ENCODE assay signal across 14 mouse cellular contexts in the genomic region with DNA sequence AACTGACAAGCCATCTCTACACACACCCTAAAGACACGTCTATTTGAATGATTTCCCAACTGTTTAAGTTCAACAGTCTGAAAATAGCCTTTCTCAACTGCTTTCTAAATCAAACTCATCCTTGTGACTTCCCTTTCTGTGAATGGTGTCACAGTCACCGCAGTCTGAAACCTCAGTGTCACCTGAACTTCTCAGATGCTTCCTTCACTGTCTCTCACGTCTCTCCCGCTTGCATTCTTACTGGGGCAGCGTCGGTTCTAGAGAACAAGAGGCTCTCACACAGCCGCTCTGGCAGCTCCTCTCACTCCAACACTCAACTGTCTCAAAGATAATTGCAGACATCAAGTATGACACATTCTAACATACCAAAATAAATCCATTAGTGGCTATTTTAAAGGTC. TPM values are rescaled to one million over a fixed set of nuclear protein-coding genes. Genes with fewer than 3 reads are reported as not detected.
DNase-seq lines count a peak whose midpoint lies in the region; ATAC-seq and TF ChIP-seq lines count a peak whose summit lies in the region.
"Had no signal": no experiment of that assay in that cellular context is flagged by ENCODE, and none has a peak within 500 bp of the region (broad histone marks: within the 10 kb centered on the region; RNA-seq: fewer than 3 reads in every experiment).

No protein-coding gene starts in this region.

- peaks cover 23% of the 10 kb centered on the region for H3K36me3 ChIP-seq in heart, embryonic 15.5 days
- no peaks in the 10 kb centered on the region for H3K36me3 ChIP-seq in lung, postnatal 0 days (ENCODE audit: insufficient read depth, low read length)

- ATAC-seq in heart, embryonic 15.5 days (replicated peaks; ENCODE audit: insufficient number of reproducible peaks, insufficient read depth, low FRiP score, low read depth): no peak
- no peak for ATAC-seq in lung, postnatal 0 days
- peak; percentile 95 for ATAC-seq in granulocyte monocyte progenitor cell, adult 5-6 weeks (replicated peaks; ENCODE audit: poor library complexity, severe bottlenecking)
- peak; percentile 46; the same call in 1 of the 2 replicates for ATAC-seq in neutrophil, adult 5-6 weeks (ENCODE audit: extremely low read depth, insufficient number of reproducible peaks, low FRiP score, poor library complexity, severe bottlenecking)

- no peak overlapping the region for H3K9ac ChIP-seq in heart, embryonic 15.5 days
- H3K9ac ChIP-seq in lung, postnatal 0 days (replicated peaks; ENCODE audit: low read depth): no peak overlapping the region
- H3K9ac ChIP-seq: embryonic facial prominence, embryonic 13.5 days had no signal

- H3K27ac ChIP-seq in heart, embryonic 15.5 days: peak overlapping the region; percentile 75
- no peak overlapping the region for H3K27ac ChIP-seq in lung, postnatal 0 days (ENCODE audit: low read length)
- H3K27ac ChIP-seq: embryonic facial prominence, embryonic 13.5 days; kidney, postnatal 0 days had no signal

- no peak overlapping the region for H3K4me3 ChIP-seq in heart, embryonic 15.5 days
- H3K4me3 ChIP-seq in lung, postnatal 0 days (ENCODE audit: low read depth, low read length): no peak overlapping the region
- H3K4me3 ChIP-seq: embryonic facial prominence, embryonic 13.5 days; megakaryocyte, embryonic 14.5 days had no signal

- no peaks in the 10 kb centered on the region for H3K9me3 ChIP-seq in heart, embryonic 15.5 days (replicated peaks)
- no peaks in the 10 kb centered on the region for H3K9me3 ChIP-seq in lung, postnatal 0 days (ENCODE audit: low read length)
- H3K9me3 ChIP-seq: embryonic facial prominence, embryonic 13.5 days; megakaryocyte, embryonic 14.5 days had no signal

- WGBS in heart, embryonic 15.5 days: 42% methylated on average over 7 of the region's 7 CpGs
- WGBS in lung, postnatal 0 days: 50% methylated on average over 7 of the region's 7 CpGs

- DNase-seq in heart, postnatal 36 days: no peak
- DNase-seq in lung, postnatal 0 days (ENCODE audit: low spot score): peak; percentile 53
- no peak for DNase-seq in lung, postnatal 10 days
- no peak for DNase-seq in spleen, adult 12 weeks (ENCODE audit: low spot score)
- DNase-seq in gastrocnemius, postnatal 36 days: no peak
- DNase-seq: adrenal gland, postnatal 25 days; cerebellum, adult 11 months; layer of hippocampus, postnatal 36 days had no signal

- peaks cover 27% of the 10 kb centered on the region for H3K4me1 ChIP-seq in heart, embryonic 15.5 days (replicated peaks)
- peaks cover 6% of the 10 kb centered on the region; the same call in 1 of the 2 replicates for H3K4me1 ChIP-seq in lung, postnatal 0 days (ENCODE audit: insufficient read depth, low read depth, low read length)
- H3K4me1 ChIP-seq: embryonic facial prominence, embryonic 13.5 days had no signal

- 0 out of 2 replicates have a peak overlapping the region, but pooled peaks have one; percentile 4 for H3K4me2 ChIP-seq in heart, embryonic 15.5 days
- no peak overlapping the region for H3K4me2 ChIP-seq in lung, postnatal 0 days (replicated peaks; ENCODE audit: low read depth, low read length)
- H3K4me2 ChIP-seq: embryonic facial prominence, embryonic 13.5 days had no signal

- TF ChIP-seq CTCF in lung, postnatal 0 days (IDR thresholded peaks at IDR 0.05): no peak

- intact Hi-C loops in heart, postnatal 36 days (cut with DNase I): no loop called here
- intact Hi-C loops in gastrocnemius, postnatal 36 days (cut with DNase I): no loop called here

- TF ChIP-seq EP300 in lung, postnatal 0 days (IDR thresholded peaks at IDR 0.05): no peak

- H3K27me3 ChIP-seq in heart, embryonic 15.5 days: no peaks in the 10 kb centered on the region
- H3K27me3 ChIP-seq in lung, postnatal 0 days (replicated peaks; ENCODE audit: insufficient read depth, low read length): no peaks in the 10 kb centered on the region
- H3K27me3 ChIP-seq: embryonic facial prominence, embryonic 13.5 days; megakaryocyte, embryonic 14.5 days had no signal

RNA-seq across cellular contexts. Expression of gene Blm, which starts 33.9 kb away (rescaled TPM):
- polyA plus RNA-seq in heart, embryonic 15.5 days (2015; fragmentation: Nextera tagmentation; extraction: Ambion mirVana): 13.0 and 15.3 TPM in 2 replicates
- total RNA-seq in heart, postnatal 36 days (2021): 1 to 10 TPM; 1.3 to 1.7 TPM
- 2.4 and 2.5 TPM in 2 replicates for polyA plus RNA-seq in lung, postnatal 0 days (2015; fragmentation: Nextera tagmentation; extraction: Ambion mirVana)
- total RNA-seq in granulocyte monocyte progenitor cell, adult 5-6 weeks (2014; fragmentation: Nextera tagmentation): 49.2 and 57.4 TPM in 2 replicates
- total RNA-seq in granulocyte monocyte progenitor cell, adult 5-6 weeks (2017): 37.3 and 39.0 TPM in 2 replicates
- 8.4 and 9.8 TPM in 2 replicates for total RNA-seq in neutrophil, adult 5-6 weeks (2017)
- 1 to 10 TPM in 1 of 2 experiments, under 1 TPM in 1; 0.64 to 1.1 TPM for total RNA-seq in gastrocnemius, postnatal 36 days (2021)

Comparison
In these comparisons a context has a peak if more than half of its experiments do, and no peak if none do; other contexts are left out.
1. ATAC-seq: peak in granulocyte monocyte progenitor cell, adult 5-6 weeks (single experiment) and neutrophil, adult 5-6 weeks (single experiment); none in heart, embryonic 15.5 days (single experiment) and lung, postnatal 0 days (single experiment).